Mouse (Mus musculus) hindbrain, embryonic 16.5 days (tissue): ENCODE results near the gene Slc6a21. TPM values are rescaled to one million over a fixed set of nuclear protein-coding genes. Genes with fewer than 3 reads are reported as not detected.
A peak's percentile ranks its signal among the peaks of the same experiment; 100 is the strongest.

ENCODE experiments used
- ATAC-seq: fragments of 200-750 bp; cut with Nextera tagmentation; 2 replicates; pipeline ENCODE4 v1.8.0; 2017; ENCODE audit warnings: moderate TSS enrichment, moderate library complexity
- H3K27ac ChIP-seq: fragments of 300-500 bp; sonication (generic); 2 replicates; pipeline ENCODE4 v1.5.1; 2014; ENCODE audit warnings: low read depth, mild to moderate bottlenecking, control low read depth, low read length, moderate library complexity
- H3K27me3 ChIP-seq: fragments of 300-500 bp; sonication (generic); replicated peaks from 2 replicates; pipeline ENCODE4 v1.6.1; 2014; ENCODE audit warnings: low read length; ENCODE audit not compliant: control insufficient read depth, insufficient read depth
- H3K36me3 ChIP-seq: fragments of 300-500 bp; sonication (generic); 2 replicates; pipeline ENCODE4 v1.6.1; 2014; ENCODE audit warnings: mild to moderate bottlenecking, low read length, moderate library complexity, mixed read lengths; ENCODE audit not compliant: control insufficient read depth, insufficient read depth
- H3K4me1 ChIP-seq: fragments of 300-500 bp; sonication (generic); 2 replicates; pipeline ENCODE4 v1.6.1; 2014; ENCODE audit warnings: low read depth, low read length; ENCODE audit not compliant: control insufficient read depth, insufficient read depth
- H3K4me2 ChIP-seq: fragments of 300-500 bp; sonication (generic); 2 replicates; pipeline ENCODE4 v1.6.1; 2014; ENCODE audit warnings: mild to moderate bottlenecking, low read length, control low read depth, moderate library complexity
- H3K4me3 ChIP-seq: fragments of 300-500 bp; sonication (generic); 2 replicates; pipeline ENCODE4 v1.5.1; 2014; ENCODE audit warnings: mild to moderate bottlenecking, low read length, control low read depth, moderate library complexity
- H3K9ac ChIP-seq: fragments of 300-500 bp; sonication (generic); 2 replicates; pipeline ENCODE4 v1.6.1; 2014; ENCODE audit warnings: low read depth, mild to moderate bottlenecking, control low read depth, low read length, moderate library complexity
- H3K9me3 ChIP-seq: fragments of 300-500 bp; sonication (generic); 2 replicates; pipeline ENCODE4 v1.6.1; 2014; ENCODE audit warnings: mild to moderate bottlenecking, low read length, moderate library complexity; ENCODE audit not compliant: control insufficient read depth
- WGBS: fragments of 180-500 bp; shearing (Covaris S2); extraction: QIAGEN DNeasy Blood & Tissue Kit; methylation state at CpG from one replicate; pipeline ENCODE4 v1.1.7; 2014; 5-methylcytosine and 5-hydroxymethylcytosine counted together
- polyA plus RNA-seq: library from polyadenylated mRNA; unstranded; fragments of >200 nt; fragmentation: Nextera tagmentation; extraction: Ambion mirVana; gene quantifications from 2 replicates; pipeline ENCODE4 v1.2.1, GENCODE M21; 2015

Gene Slc6a21
- polyA plus RNA-seq, 1 experiment from 2014 or later, result not detected

GRCm38 (mm10) chr7:45234333-45234841 is 42.9 kb upstream of the Slc6a21 start:
- Histone ChIP-seq H3K4me1 (peaks cover 8% of the 10 kb centered on the region), H3K9me3 (no peaks in the 10 kb centered on the region), H3K27me3 (peaks cover 5% of the 10 kb centered on the region), H3K27ac (no peak overlapping the region), H3K4me3 (no peak overlapping the region), H3K9ac (peak overlapping the region; percentile 43), H3K36me3 (no peaks in the 10 kb centered on the region), H3K4me2 (peak overlapping the region; percentile 10; the same call in 1 of the 2 replicates)
- 0 out of 2 replicates have a peak, but pooled peaks have one; percentile 17 for ATAC-seq
- WGBS, result 8% methylated on average over 29 of the region's 29 CpGs

GRCm38 (mm10) chr7:45234922-45235571 is 42.3 kb upstream of the Slc6a21 start:
- Histone ChIP-seq H3K27me3 (peaks cover 5% of the 10 kb centered on the region), H3K4me3 (no peak overlapping the region)
- WGBS, result 7% methylated on average over 21 of the region's 21 CpGs

GRCm38 (mm10) chr7:45235656-45236180 is 41.6 kb upstream of the Slc6a21 start:
- Histone ChIP-seq H3K9ac (no peak overlapping the region), H3K4me3 (no peak overlapping the region), H3K27me3 (peaks cover 5% of the 10 kb centered on the region), H3K36me3 (no peaks in the 10 kb centered on the region), H3K27ac (no peak overlapping the region), H3K4me1 (peaks cover 10% of the 10 kb centered on the region), H3K4me2 (peak overlapping the region; percentile 34; the same call in 1 of the 2 replicates), H3K9me3 (no peaks in the 10 kb centered on the region)
- 35% methylated on average over 17 of the region's 17 CpGs for WGBS
- no peak for ATAC-seq

More at GRCm38 (mm10) chr7:45234922-45235571, 42.3 kb upstream of the Slc6a21 start:
- peak; percentile 58 for ATAC-seq
- H3K9me3 ChIP-seq, result no peaks in the 10 kb centered on the region
- peaks cover 8% of the 10 kb centered on the region for H3K4me1 ChIP-seq
- H3K4me2 ChIP-seq, result peak overlapping the region; percentile 34
- H3K27ac ChIP-seq, result no peak overlapping the region
- H3K36me3 ChIP-seq, result no peaks in the 10 kb centered on the region
- no peak overlapping the region for H3K9ac ChIP-seq

- Histone ChIP-seq H3K4me1 (peaks cover 14% of the 10 kb centered on the region), H3K36me3 (no peaks in the 10 kb centered on the region), H3K4me2 (no peak overlapping the region), H3K27me3 (peaks cover 5% of the 10 kb centered on the region), H3K4me3 (no peak overlapping the region), H3K27ac (no peak overlapping the region), H3K9me3 (no peaks in the 10 kb centered on the region), H3K9ac (no peak overlapping the region)
- 72% methylated on average over 17 of the region's 17 CpGs for WGBS
- no peak for ATAC-seq
Observed at GRCm38 (mm10) chr7:45237747-45238699, 39.3 kb upstream of the Slc6a21 start.

GRCm38 (mm10) chr7:45238723-45239496 is 38.4 kb upstream of the Slc6a21 start, which contains the start of gene Cd37:
Gene Cd37 (minus strand): TSS chr7:45239115.
- no peak within 1 kb of the TSS for H3K9ac ChIP-seq
- H3K4me1 ChIP-seq, result peaks cover 12% of the 10 kb centered on the region
- peaks cover 5% of the 10 kb centered on the region for H3K27me3 ChIP-seq
- H3K4me2 ChIP-seq, result no peak within 1 kb of the TSS
- no peaks in the 10 kb centered on the region for H3K9me3 ChIP-seq
- no peak for ATAC-seq
- no peaks in the 10 kb centered on the region for H3K36me3 ChIP-seq
- no peak within 1 kb of the TSS for H3K27ac ChIP-seq
- WGBS, result 40% methylated on average over 20 of the region's 20 CpGs
- no peak within 1 kb of the TSS for H3K4me3 ChIP-seq

GRCm38 (mm10) chr7:45240109-45240508 is 37.2 kb upstream of the Slc6a21 start:
- Histone ChIP-seq H3K4me2 (no peak overlapping the region; the same call in 1 of the 2 replicates), H3K36me3 (no peaks in the 10 kb centered on the region), H3K9ac (no peak overlapping the region), H3K27me3 (peaks cover 5% of the 10 kb centered on the region), H3K4me1 (peaks cover 6% of the 10 kb centered on the region; the same call in 1 of the 2 replicates), H3K4me3 (no peak overlapping the region), H3K27ac (no peak overlapping the region), H3K9me3 (no peaks in the 10 kb centered on the region)
- no peak for ATAC-seq
- WGBS, result 64% methylated on average over 7 of the region's 7 CpGs

GRCm38 (mm10) chr7:45240633-45241388 is 36.5 kb upstream of the Slc6a21 start, which contains the start of gene Slc6a16:
Gene Slc6a16 (plus strand): TSS chr7:45241085.
- Histone ChIP-seq H3K27me3 (peaks cover 3% of the 10 kb centered on the region), H3K4me2 (peak within 1 kb of the TSS; percentile 73), H3K4me3 (peak within 1 kb of the TSS; percentile 43), H3K9me3 (no peaks in the 10 kb centered on the region), H3K9ac (peak within 1 kb of the TSS; percentile 58), H3K4me1 (peaks cover 6% of the 10 kb centered on the region; the same call in 1 of the 2 replicates), H3K36me3 (no peaks in the 10 kb centered on the region), H3K27ac (no peak within 1 kb of the TSS)
- peak; percentile 80 for ATAC-seq
- WGBS, result 6% methylated on average over 53 of the region's 53 CpGs

- H3K27me3 ChIP-seq, result peaks cover 3% of the 10 kb centered on the region
- ATAC-seq, result no peak
- H3K4me1 ChIP-seq, result peaks cover 6% of the 10 kb centered on the region; the same call in 1 of the 2 replicates
- H3K27ac ChIP-seq, result no peak overlapping the region
- H3K4me3 ChIP-seq, result peak overlapping the region; percentile 43
- no peaks in the 10 kb centered on the region for H3K36me3 ChIP-seq
- peak overlapping the region; percentile 73 for H3K4me2 ChIP-seq
- H3K9me3 ChIP-seq, result no peaks in the 10 kb centered on the region
- 79% methylated on average over 6 of the region's 6 CpGs for WGBS
- H3K9ac ChIP-seq, result peak overlapping the region; percentile 58; the same call in 1 of the 2 replicates
Observed at GRCm38 (mm10) chr7:45241389-45241749, 35.9 kb upstream of the Slc6a21 start.
